Mouse (Mus musculus): ENCODE measurements around the gene Akap5. TPM values are rescaled to one million over a fixed set of nuclear protein-coding genes. Genes with fewer than 3 reads are reported as not detected.
A peak's percentile ranks its signal among the peaks of the same experiment; 100 is the strongest.

The Akap5 gene
- total and polyA plus RNA-seq, 3 experiments, result 0.20 to 1.4 (median 1.3) TPM

DNA sequence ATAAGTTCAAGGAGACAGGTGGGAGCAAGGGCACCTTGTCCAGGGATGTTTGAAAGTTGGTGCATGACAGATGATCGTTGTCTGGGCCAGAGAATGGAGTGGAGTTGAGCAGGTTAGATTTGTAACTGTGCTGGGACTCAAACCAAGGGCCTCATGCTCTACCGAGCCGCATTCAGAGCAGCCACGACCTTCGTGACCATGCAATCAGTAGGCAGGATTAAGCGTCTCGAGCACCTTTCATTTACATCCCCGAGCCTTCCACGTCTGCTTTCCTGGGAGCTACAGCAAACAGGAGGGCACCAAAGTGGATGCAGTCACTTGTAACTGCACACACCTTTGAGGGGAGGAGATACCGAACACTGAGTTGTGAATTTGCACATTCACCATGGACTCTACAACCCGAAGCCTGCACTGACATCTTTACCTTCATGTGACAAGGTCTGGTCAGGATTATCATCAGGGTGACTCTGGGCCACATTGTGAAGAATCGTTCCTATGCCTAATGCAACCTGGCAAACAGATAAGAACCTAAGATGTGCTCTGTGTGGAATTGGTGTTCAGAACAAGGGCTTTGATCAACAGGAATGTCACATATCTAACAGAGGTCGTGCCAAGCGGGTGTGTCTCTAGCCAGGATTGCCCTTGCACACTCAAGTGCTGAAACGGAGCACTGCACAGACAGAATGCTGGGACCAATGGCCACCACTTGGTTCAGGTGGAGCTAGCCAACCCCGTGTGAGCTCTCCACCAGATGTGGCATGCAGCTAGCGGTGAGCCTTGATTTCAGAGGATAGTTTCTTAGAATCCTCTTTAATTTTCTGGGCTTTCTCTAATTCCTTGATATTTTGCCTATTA lies 11.6 kb downstream of the Akap5 start:
- H3K4me1 ChIP-seq (ENCODE audit: insufficient read depth, low read depth, low read length), result peaks cover 15% of the 10 kb centered on the region; the same call in 1 of the 2 replicates
- no peak for ATAC-seq (ENCODE audit: extremely low read depth, insufficient number of reproducible peaks, low FRiP score, poor library complexity, severe bottlenecking)
- DNase-seq (ENCODE audit: low spot score), result no peak
- H3K36me3 ChIP-seq (replicated peaks), result peaks cover 14% of the 10 kb centered on the region
- H3K4me3 ChIP-seq (ENCODE audit: low read depth, low read length), result no peak overlapping the region
- H3K9me3 ChIP-seq (replicated peaks), result no peaks in the 10 kb centered on the region
- TF ChIP-seq GATA2 (IDR thresholded peaks at IDR 0.05; ENCODE audit: borderline replicate concordance, low read depth, low read length) (no peak), POLR2AphosphoS5 (IDR thresholded peaks at IDR 0.05; ENCODE audit: insufficient replicate concordance, low read depth, low read length) (no peak), CTCF (IDR thresholded peaks at IDR 0.05; ENCODE audit: low read depth, low read length) (no peak), TAL1 (conservative IDR thresholded peaks at IDR 0.05; ENCODE audit: low read depth, low read length) (no peak), GATA1 (IDR thresholded peaks at IDR 0.05; ENCODE audit: borderline replicate concordance, low read length) (no peak)
- H3K27me3 ChIP-seq (ENCODE audit: insufficient read depth, low read length), result no peaks in the 10 kb centered on the region

DNA sequence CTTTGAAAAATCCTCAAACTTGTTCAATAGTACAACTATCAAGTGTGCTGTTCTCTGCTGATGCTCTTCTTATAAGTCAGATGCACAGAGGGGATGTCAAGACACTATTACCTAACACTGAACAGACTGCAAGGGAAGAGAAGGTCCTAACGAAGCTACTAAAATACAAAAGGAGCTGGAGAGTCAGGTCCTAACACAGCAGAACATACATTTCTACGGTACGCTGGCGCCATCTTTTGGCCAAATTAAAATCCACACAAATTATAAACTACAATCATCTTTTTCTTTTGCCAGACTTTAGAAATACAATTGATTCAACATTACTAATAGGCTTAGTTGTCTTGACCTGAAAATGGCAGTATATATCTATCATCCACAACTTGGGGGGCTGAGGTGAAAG lies 16.4 kb downstream of the Akap5 start:
- no peak for ATAC-seq (ENCODE audit: extremely low read depth, insufficient number of reproducible peaks, low FRiP score, poor library complexity, severe bottlenecking)

DNA sequence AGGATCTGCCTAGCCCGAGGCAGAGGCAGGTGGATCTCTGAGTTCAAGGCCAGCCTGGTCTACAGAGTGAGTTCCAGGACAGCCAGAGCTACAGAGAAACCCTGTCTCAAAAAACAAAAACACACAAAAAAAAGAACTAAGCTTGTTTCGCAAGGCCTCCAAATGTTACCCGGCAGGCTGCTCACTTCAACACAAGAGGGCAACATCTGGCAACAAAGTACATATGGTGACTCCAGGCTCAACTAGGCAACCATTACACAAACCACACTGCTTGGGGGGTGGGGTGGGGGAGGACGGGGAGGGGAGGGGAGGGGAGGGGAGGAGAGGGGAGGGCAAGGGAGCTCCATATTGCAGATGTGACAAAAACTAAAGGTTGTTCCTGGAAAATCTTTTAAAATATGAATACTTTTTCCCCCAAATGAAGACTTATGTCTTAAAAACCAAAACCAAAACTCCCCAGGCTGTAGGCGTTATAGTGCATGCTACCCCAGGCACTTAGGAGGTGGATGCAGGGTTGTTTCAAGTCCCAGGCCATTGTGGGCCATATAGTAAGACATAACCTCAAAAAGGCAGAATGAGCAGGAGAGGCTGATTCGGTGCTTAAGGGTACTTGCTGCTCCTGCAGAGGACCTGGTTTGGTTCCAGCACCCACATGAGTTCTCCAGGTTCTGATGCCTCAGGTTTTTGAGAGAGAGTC lies 21.2 kb downstream of the Akap5 start:
- no peak for TF ChIP-seq TAL1 (conservative IDR thresholded peaks at IDR 0.05; ENCODE audit: low read depth, low read length)
- no peak for TF ChIP-seq POLR2AphosphoS5 (IDR thresholded peaks at IDR 0.05; ENCODE audit: insufficient replicate concordance, low read depth, low read length)
- no peak for TF ChIP-seq GATA1 (IDR thresholded peaks at IDR 0.05; ENCODE audit: borderline replicate concordance, low read length)
- TF ChIP-seq CTCF (IDR thresholded peaks at IDR 0.05; ENCODE audit: low read depth, low read length), result no peak
- no peak for TF ChIP-seq GATA2 (IDR thresholded peaks at IDR 0.05; ENCODE audit: borderline replicate concordance, low read depth, low read length)
- peak; percentile 28; the same call in 1 of the 2 replicates for ATAC-seq (ENCODE audit: extremely low read depth, insufficient number of reproducible peaks, low FRiP score, poor library complexity, severe bottlenecking)
- Histone ChIP-seq H3K9me3 (replicated peaks) (no peaks in the 10 kb centered on the region), H3K36me3 (replicated peaks) (peaks cover 72% of the 10 kb centered on the region), H3K4me3 (ENCODE audit: low read depth, low read length) (no peak overlapping the region), H3K4me1 (ENCODE audit: insufficient read depth, low read depth, low read length) (peaks cover 19% of the 10 kb centered on the region), H3K27me3 (ENCODE audit: insufficient read depth, low read length) (no peaks in the 10 kb centered on the region)
- no peak for DNase-seq (ENCODE audit: low spot score)

More for the DNA sequence above, 16.4 kb downstream of the Akap5 start:
- Histone ChIP-seq H3K4me3 (ENCODE audit: low read depth, low read length) (no peak overlapping the region), H3K4me1 (ENCODE audit: insufficient read depth, low read depth, low read length) (peaks cover 17% of the 10 kb centered on the region), H3K36me3 (replicated peaks) (peaks cover 37% of the 10 kb centered on the region), H3K27me3 (ENCODE audit: insufficient read depth, low read length) (no peaks in the 10 kb centered on the region), H3K9me3 (replicated peaks) (no peaks in the 10 kb centered on the region)
- peak; percentile 30 for DNase-seq (ENCODE audit: low spot score)
- TF ChIP-seq CTCF (IDR thresholded peaks at IDR 0.05; ENCODE audit: low read depth, low read length), result peak; percentile 53; the same call in 1 of the 2 replicates
- TF ChIP-seq TAL1 (conservative IDR thresholded peaks at IDR 0.05; ENCODE audit: low read depth, low read length), result no peak

DNA sequence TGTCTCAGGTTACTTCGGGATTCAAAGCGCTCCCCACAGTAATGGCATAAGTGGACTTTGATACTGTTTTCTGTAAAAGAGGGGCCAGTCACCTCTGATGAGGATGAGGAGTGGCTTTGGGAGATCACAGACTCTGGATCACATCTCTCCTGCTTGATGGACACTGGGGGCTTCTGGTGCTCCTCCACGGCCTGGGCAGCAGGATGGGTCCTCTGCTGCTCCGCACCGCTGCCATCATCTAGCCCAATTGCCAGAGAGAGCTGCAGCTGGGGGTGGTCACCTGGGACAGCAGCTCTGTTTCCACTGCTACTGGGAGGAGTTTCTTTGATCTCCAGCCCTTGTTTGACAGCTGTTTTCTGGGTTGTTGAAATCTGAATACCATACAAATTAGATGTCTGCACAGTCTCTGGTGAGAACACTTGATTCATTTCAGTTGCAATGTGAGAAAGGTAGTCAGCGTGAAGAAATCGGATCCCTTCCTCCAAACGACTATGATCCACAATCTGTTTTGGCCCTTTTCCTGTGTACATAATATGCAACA lies 25.1 kb downstream of the Akap5 start:
- Histone ChIP-seq H3K36me3 (replicated peaks) (peaks cover 78% of the 10 kb centered on the region), H3K27me3 (ENCODE audit: insufficient read depth, low read length) (no peaks in the 10 kb centered on the region), H3K4me1 (ENCODE audit: insufficient read depth, low read depth, low read length) (peaks cover 23% of the 10 kb centered on the region), H3K9me3 (replicated peaks) (no peaks in the 10 kb centered on the region), H3K4me3 (ENCODE audit: low read depth, low read length) (no peak overlapping the region)
- DNase-seq (ENCODE audit: low spot score), result no peak
- ATAC-seq (ENCODE audit: extremely low read depth, insufficient number of reproducible peaks, low FRiP score, poor library complexity, severe bottlenecking), result no peak
- TF ChIP-seq GATA1 (IDR thresholded peaks at IDR 0.05; ENCODE audit: borderline replicate concordance, low read length) (no peak), POLR2AphosphoS5 (IDR thresholded peaks at IDR 0.05; ENCODE audit: insufficient replicate concordance, low read depth, low read length) (no peak), CTCF (IDR thresholded peaks at IDR 0.05; ENCODE audit: low read depth, low read length) (no peak), TAL1 (conservative IDR thresholded peaks at IDR 0.05; ENCODE audit: low read depth, low read length) (no peak), GATA2 (IDR thresholded peaks at IDR 0.05; ENCODE audit: borderline replicate concordance, low read depth, low read length) (no peak)

DNA sequence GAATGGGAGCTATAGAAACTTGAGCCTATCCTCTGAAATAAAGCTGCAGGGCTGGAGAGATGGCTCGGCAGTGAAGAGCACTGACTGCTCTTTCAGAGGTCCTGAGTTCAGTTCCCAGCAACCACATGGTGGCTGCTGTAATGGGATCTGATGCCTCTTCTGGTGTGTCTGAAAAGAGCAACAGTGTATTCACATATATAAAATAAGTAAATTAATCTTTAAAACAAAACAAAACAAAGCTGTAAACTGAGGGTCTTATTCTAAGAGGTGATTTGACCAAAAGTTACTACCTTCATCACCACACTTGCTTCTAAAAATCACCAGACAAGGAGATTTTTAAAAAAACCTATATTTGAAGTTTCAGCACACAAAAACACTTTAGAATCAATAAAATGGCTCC lies 36.2 kb downstream of the Akap5 start:
- TF ChIP-seq GATA2 (IDR thresholded peaks at IDR 0.05; ENCODE audit: borderline replicate concordance, low read depth, low read length) (no peak), GATA1 (IDR thresholded peaks at IDR 0.05; ENCODE audit: borderline replicate concordance, low read length) (no peak), TAL1 (conservative IDR thresholded peaks at IDR 0.05; ENCODE audit: low read depth, low read length) (no peak), POLR2AphosphoS5 (IDR thresholded peaks at IDR 0.05; ENCODE audit: insufficient replicate concordance, low read depth, low read length) (no peak)
- H3K4me3 ChIP-seq (ENCODE audit: low read depth, low read length), result no peak overlapping the region
- no peak for ATAC-seq (ENCODE audit: extremely low read depth, insufficient number of reproducible peaks, low FRiP score, poor library complexity, severe bottlenecking)
- H3K4me1 ChIP-seq (ENCODE audit: insufficient read depth, low read depth, low read length), result peaks cover 61% of the 10 kb centered on the region
- no peaks in the 10 kb centered on the region for H3K9me3 ChIP-seq (replicated peaks)
- H3K36me3 ChIP-seq (replicated peaks), result peaks cover 52% of the 10 kb centered on the region
- no peak for DNase-seq (ENCODE audit: low spot score)
- H3K27me3 ChIP-seq (ENCODE audit: insufficient read depth, low read length), result no peaks in the 10 kb centered on the region
